Comparison of ENCODE assay signal across 12 mouse cellular contexts in genomic region chr9:50029030-50029429, GRCm38 (mm10).
DNase-seq lines count a peak whose midpoint lies in the region; ATAC-seq and TF ChIP-seq lines count a peak whose summit lies in the region.
"Had no signal": no experiment of that assay in that cellular context is flagged by ENCODE, and none has a peak within 500 bp of the region (broad histone marks: within the 10 kb centered on the region; RNA-seq: fewer than 3 reads in every experiment).

No protein-coding gene starts in this region.

- no peaks in the 10 kb centered on the region for H3K79me2 ChIP-seq in MEL (ENCODE audit: control insufficient read depth, insufficient read depth, low read length, poor library complexity)

- H3K4me2 ChIP-seq in kidney, embryonic 16.5 days (replicated peaks; ENCODE audit: low read depth, low read length) = no peak overlapping the region
- H3K4me2 ChIP-seq: embryonic facial prominence, embryonic 13.5 days; heart, embryonic 13.5 days; kidney, embryonic 15.5 days had no signal

- no peak for TF ChIP-seq CTCF in MEL (IDR thresholded peaks at IDR 0.05 in 2 of 3, conservative IDR thresholded peaks at IDR 0.05 in 1 of 3; ENCODE audit: control insufficient read depth in 1 of 3, insufficient read depth in 1 of 3, low read depth in 2 of 3, low read length in 3 of 3, poor library complexity in 1 of 3, severe bottlenecking in 1 of 3)

- TF ChIP-seq POLR2A in MEL (IDR thresholded peaks at IDR 0.05; ENCODE audit: control insufficient read depth in 1 of 2, insufficient read depth in 1 of 2, low read depth in 1 of 2, low read length in 2 of 2, poor library complexity in 1 of 2) = no peak

- no peaks in the 10 kb centered on the region for H3K9me3 ChIP-seq in kidney, embryonic 16.5 days (ENCODE audit: low read length)
- no peaks in the 10 kb centered on the region for H3K9me3 ChIP-seq in MEL (replicated peaks; ENCODE audit: insufficient read depth, low read length)
- H3K9me3 ChIP-seq: embryonic facial prominence, embryonic 13.5 days; heart, embryonic 13.5 days; kidney, embryonic 15.5 days had no signal

- WGBS in kidney, embryonic 16.5 days = 44% methylated on average over 3 of the region's 3 CpGs

- no peaks in the 10 kb centered on the region for H3K27me3 ChIP-seq in kidney, embryonic 16.5 days (ENCODE audit: insufficient read depth, low read length)
- H3K27me3 ChIP-seq in MEL (ENCODE audit: control insufficient read depth in 1 of 2, insufficient read depth in 2 of 2, low read length in 2 of 2) = no peaks in the 10 kb centered on the region
- H3K27me3 ChIP-seq: heart, embryonic 13.5 days; kidney, embryonic 15.5 days had no signal

- no peak overlapping the region for H3K27ac ChIP-seq in kidney, embryonic 16.5 days (ENCODE audit: low read length)
- H3K27ac ChIP-seq in MEL (ENCODE audit: control insufficient read depth, low read depth, low read length) = no peak overlapping the region
- H3K27ac ChIP-seq: embryonic facial prominence, embryonic 13.5 days; heart, embryonic 13.5 days; kidney, embryonic 15.5 days had no signal

- DNase-seq in kidney, postnatal 4 days = peak; percentile 54 to 67
- DNase-seq in MEL (ENCODE audit: low read depth, low spot score) (peak; percentile 63), adipocyte (ENCODE audit: low spot score) (peak; percentile 68)
- DNase-seq in retina, embryonic 14.5 days (ENCODE audit: low spot score) = peak; percentile 50
- DNase-seq in cerebellum, postnatal 10 days = no peak
- DNase-seq in layer of hippocampus, adult 18-20 months (ENCODE audit: low spot score in 2 of 2) = no peak
- DNase-seq: spleen, adult 18-20 months; thymus, postnatal 25 days had no signal

- ATAC-seq in kidney, embryonic 16.5 days (ENCODE audit: low FRiP score, low TSS enrichment) = no peak

- peaks cover 7% of the 10 kb centered on the region; the same call in 1 of the 2 replicates for H3K4me1 ChIP-seq in kidney, embryonic 16.5 days (ENCODE audit: insufficient read depth, low read length)
- H3K4me1 ChIP-seq in MEL (ENCODE audit: control insufficient read depth in 1 of 2, insufficient read depth in 2 of 2, low read length in 2 of 2) = peaks cover 0 to 5% of the 10 kb centered on the region in 2 experiments; a peak in 1 of 4 replicates
- H3K4me1 ChIP-seq: heart, embryonic 13.5 days had no signal

- H3K36me3 ChIP-seq in kidney, embryonic 16.5 days (ENCODE audit: insufficient read depth, low read length) = no peaks in the 10 kb centered on the region
- H3K36me3 ChIP-seq in MEL (ENCODE audit: control insufficient read depth in 1 of 2, insufficient read depth in 2 of 2, low read length in 2 of 2) = peaks cover 0 to 6% of the 10 kb centered on the region in 2 experiments; a peak in 1 of 4 replicates
- H3K36me3 ChIP-seq: embryonic facial prominence, embryonic 13.5 days; heart, embryonic 13.5 days; kidney, embryonic 15.5 days had no signal

- no peak overlapping the region for H3K9ac ChIP-seq in kidney, embryonic 16.5 days (replicated peaks; ENCODE audit: low read length)
- H3K9ac ChIP-seq in MEL (ENCODE audit: control insufficient read depth, low read depth, low read length, poor library complexity, severe bottlenecking) = no peak overlapping the region
- H3K9ac ChIP-seq: embryonic facial prominence, embryonic 13.5 days; heart, embryonic 13.5 days; kidney, embryonic 15.5 days had no signal

- TF ChIP-seq EP300 in MEL (IDR thresholded peaks at IDR 0.05; ENCODE audit: low read depth in 1 of 2, low read length in 2 of 2) = no peak

- H3K4me3 ChIP-seq in kidney, embryonic 16.5 days (ENCODE audit: low read length) = no peak overlapping the region
- no peak overlapping the region for H3K4me3 ChIP-seq in MEL (ENCODE audit: control insufficient read depth in 1 of 2, insufficient read depth in 1 of 2, low read depth in 2 of 2, low read length in 2 of 2)
- H3K4me3 ChIP-seq: embryonic facial prominence, embryonic 13.5 days; heart, embryonic 13.5 days; kidney, embryonic 15.5 days had no signal

- no peak for TF ChIP-seq RAD21 in MEL (IDR thresholded peaks at IDR 0.05; ENCODE audit: low read depth, low read length)

TF ChIP-seq in MEL, 35 proteins besides CTCF, POLR2A, EP300 and RAD21:
- peak; percentile 53 for TF ChIP-seq SIN3A (IDR thresholded peaks at IDR 0.05; ENCODE audit: low read length)
- no peak for TF ChIP-seq HCFC1 (IDR thresholded peaks at IDR 0.05; ENCODE audit: low read depth, low read length)

Comparison
In these comparisons a context has a peak if more than half of its experiments do, and no peak if none do; other contexts are left out.
1. DNase-seq: peak in kidney, postnatal 4 days (2 of 2), MEL (single experiment), adipocyte (single experiment) and retina, embryonic 14.5 days (single experiment); none in cerebellum, postnatal 10 days (0 of 2) and layer of hippocampus, adult 18-20 months (0 of 2).